Mouse (Mus musculus) brain, embryonic 14.5 days (tissue): ENCODE measurements around the gene Sec24b.

Experiments used
- CTCF ChIP-seq: fragments of 200-500 bp; IDR thresholded peaks from 2 replicates; pipeline ENCODE4 v1.5.1; 2012; ENCODE audit warnings: inconsistent platforms, mild to moderate bottlenecking, moderate library complexity, borderline replicate concordance; ENCODE audit not compliant: insufficient read depth, insufficient read length; ENCODE audit errors: extremely low read depth
- POLR2A ChIP-seq: fragments of 200-500 bp; IDR thresholded peaks from 2 replicates; pipeline ENCODE4 v1.6.1; 2012; ENCODE audit warnings: mild to moderate bottlenecking, inconsistent platforms, borderline replicate concordance; ENCODE audit not compliant: poor library complexity, insufficient read depth, insufficient read length, severe bottlenecking; ENCODE audit errors: extremely low read depth

- TF ChIP-seq CTCF: no peak
- TF ChIP-seq POLR2A: no peak
These were observed 19.3 kb upstream of the Sec24b start for GRCm38 (mm10) chr3:130080666-130081065.
